Mouse (Mus musculus) heart, adult 18-20 months (tissue): Measurements from ENCODE around the gene Shisal2a. TPM values are rescaled to one million over a fixed set of nuclear protein-coding genes. Genes with fewer than 3 reads are reported as not detected.

ENCODE experiments used
- DNase-seq, 2 experiments: peaks; one replicate each; pipeline ENCODE4 v3.0.0; 2021 to 2022; ENCODE audit warnings: mixed read lengths in 1 of 2
- total RNA-seq, 2 experiments: library from RNA; stranded (reverse); gene quantifications; 2 replicates each; pipeline ENCODE4 v1.2.3; 2021

Gene Shisal2a
- total RNA-seq, 2 experiments from 2014 or later: not detected

- DNase-seq: no peak
Observed at GRCm38 (mm10) chr4:108337817-108338216, 45.3 kb downstream of the Shisal2a start.

- no peak for DNase-seq
Observed at GRCm38 (mm10) chr4:108336765-108337164, 46.4 kb downstream of the Shisal2a start.

- no peak for DNase-seq
Observed at GRCm38 (mm10) chr4:108335413-108335812, 47.7 kb downstream of the Shisal2a start.

GRCm38 (mm10) chr4:108332041-108332440, 51.1 kb downstream of the Shisal2a start:
- DNase-seq: no peak

GRCm38 (mm10) chr4:108329840-108330239, 53.3 kb downstream of the Shisal2a start:
- DNase-seq: no peak

GRCm38 (mm10) chr4:108327730-108328484, 55.2 kb downstream of the Shisal2a start, which contains the start of gene Coa7:
Gene Coa7, plus strand, starts transcription at chr4:108328140.
- peak; percentile 96 to 98 for DNase-seq

GRCm38 (mm10) chr4:108327071-108327579, 56.0 kb downstream of the Shisal2a start:
- DNase-seq: peak; percentile 35 to 66

- DNase-seq: no peak
Observed at GRCm38 (mm10) chr4:108323588-108323987, 59.6 kb downstream of the Shisal2a start.

- no peak for DNase-seq
Observed at GRCm38 (mm10) chr4:108320627-108321380, 62.3 kb downstream of the Shisal2a start.

- DNase-seq: no peak
Observed at GRCm38 (mm10) chr4:108319747-108320146, 63.4 kb downstream of the Shisal2a start.

GRCm38 (mm10) chr4:108318649-108319615, 64.2 kb downstream of the Shisal2a start:
- no peak for DNase-seq

Other genes with a start within 250 kb of the Shisal2a start
- gene Scp2, start 238.4 kb downstream of the Shisal2a start, total RNA-seq: 100 to 1,000 TPM; 339 to 391 TPM
- gene Echdc2, start 217.9 kb downstream of the Shisal2a start, total RNA-seq: 10 to 100 TPM; 34.7 to 35.2 TPM
- gene Zyg11a, start 165.3 kb downstream of the Shisal2a start, total RNA-seq: under 1 TPM in 1 of 2 experiments, not detected in 1; 0.10 TPM
- gene Zyg11b, start 82.3 kb downstream of the Shisal2a start, total RNA-seq: 10 to 100 TPM; 38.7 to 39.6 TPM
- gene Coa7, start 55.2 kb downstream of the Shisal2a start, total RNA-seq: 10 to 100 TPM; 35.6 to 39.8 TPM
- 1 to 10 TPM; 6.5 to 8.1 TPM for gene Gpx7, start 23.6 kb upstream of the Shisal2a start, total RNA-seq
- gene Tut4, start 76.1 kb upstream of the Shisal2a start, total RNA-seq: 10 to 100 TPM; 18.9 to 23.3 TPM
- 10 to 100 TPM; 15.5 to 15.8 TPM for gene Prpf38a, start 196.0 kb upstream of the Shisal2a start, total RNA-seq
- gene Orc1, start 196.1 kb upstream of the Shisal2a start, total RNA-seq: under 1 TPM in 1 of 2 experiments, not detected in 1; 0.10 TPM
- 10 to 100 TPM; 13.0 to 15.4 TPM for gene Cc2d1b, start 236.6 kb upstream of the Shisal2a start, total RNA-seq